Comparison of ENCODE assay signal across 21 mouse cellular contexts in genomic region chr10:117026176-117026575, GRCm38 (mm10). TPM values are rescaled to one million over a fixed set of nuclear protein-coding genes. Genes with fewer than 3 reads are reported as not detected.
"Had no signal": no experiment of that assay in that cellular context is flagged by ENCODE, and none has a peak within 500 bp of the region (broad histone marks: within the 10 kb centered on the region; RNA-seq: fewer than 3 reads in every experiment).

No protein-coding gene starts in this region.

- H3K4me2 ChIP-seq: limb, embryonic 13.5 days; liver, embryonic 11.5 days; lung, embryonic 15.5 days; midbrain, embryonic 15.5 days had no signal

- H3K36me3 ChIP-seq: limb, embryonic 13.5 days; lung, embryonic 15.5 days; midbrain, embryonic 10.5 days; midbrain, embryonic 15.5 days had no signal

- H3K9me3 ChIP-seq: limb, embryonic 13.5 days; lung, embryonic 15.5 days; midbrain, embryonic 10.5 days; midbrain, embryonic 15.5 days had no signal

- DNase-seq: kidney, postnatal 10 days; kidney, postnatal 4 days; left cerebral cortex, postnatal 4 days; lung, postnatal 14 days; right cerebral cortex, postnatal 14 days had no signal

- H3K4me3 ChIP-seq: layer of hippocampus, adult 2 months; limb, embryonic 13.5 days; lung, embryonic 15.5 days; midbrain, embryonic 10.5 days; midbrain, embryonic 15.5 days had no signal

- ATAC-seq: intestine, postnatal 0 days; midbrain, embryonic 15.5 days had no signal

- H3K9ac ChIP-seq: limb, embryonic 13.5 days; lung, embryonic 15.5 days; midbrain, embryonic 15.5 days had no signal

- H3K27ac ChIP-seq: layer of hippocampus, adult 2 months; limb, embryonic 13.5 days; lung, embryonic 15.5 days; macrophage; midbrain, embryonic 10.5 days; midbrain, embryonic 15.5 days; stomach, postnatal 0 days had no signal

- H3K27me3 ChIP-seq: midbrain, embryonic 15.5 days had no signal

RNA-seq across cellular contexts. Expression of gene Lrrc10, which starts 19.0 kb away (rescaled TPM):
- total RNA-seq: left cerebral cortex, adult 18-20 months; left cerebral cortex, postnatal 4 days; monocyte, adult 5-6 weeks had no signal
- polyA plus RNA-seq: intestine, postnatal 0 days; kidney, embryonic 14.5 days; limb, embryonic 13.5 days; liver, embryonic 16.5 days; macrophage; midbrain, embryonic 15.5 days; neural tube, embryonic 14.5 days; stomach, postnatal 0 days had no signal

RNA-seq across cellular contexts. Expression of gene Best3, which starts 40.1 kb away (rescaled TPM):
- total RNA-seq: monocyte, adult 5-6 weeks had no signal
- polyA plus RNA-seq: intestine, postnatal 0 days; kidney, embryonic 14.5 days; liver, embryonic 11.5 days had no signal

RNA-seq across cellular contexts. Expression of gene Gm10271, which starts 53.8 kb away (rescaled TPM):
- total RNA-seq: layer of hippocampus, adult 2 months; layer of hippocampus, postnatal 10 days; left cerebral cortex, adult 18-20 months; left cerebral cortex, postnatal 10 days; left cerebral cortex, postnatal 4 days; monocyte, adult 5-6 weeks had no signal
- polyA plus RNA-seq: intestine, postnatal 0 days; kidney, embryonic 14.5 days; limb, embryonic 13.5 days; liver, embryonic 11.5 days; liver, embryonic 16.5 days; lung, embryonic 15.5 days; macrophage; midbrain, embryonic 10.5 days; midbrain, embryonic 15.5 days; neural tube, embryonic 14.5 days; stomach, postnatal 0 days had no signal
